Mouse (Mus musculus) kidney, adult 9 months (tissue): ENCODE results near the gene Tcf25.
A peak's percentile ranks its signal among the peaks of the same experiment; 100 is the strongest.
"Not testable (repeated sequence)": the region's sequence is repeated elsewhere in the genome, so short reads cannot be mapped to it uniquely, and the experiment has no call there.

Source experiments
- DNase-seq: peaks from one replicate; pipeline ENCODE4 v3.0.0; 2022

The Tcf25 gene

DNA sequence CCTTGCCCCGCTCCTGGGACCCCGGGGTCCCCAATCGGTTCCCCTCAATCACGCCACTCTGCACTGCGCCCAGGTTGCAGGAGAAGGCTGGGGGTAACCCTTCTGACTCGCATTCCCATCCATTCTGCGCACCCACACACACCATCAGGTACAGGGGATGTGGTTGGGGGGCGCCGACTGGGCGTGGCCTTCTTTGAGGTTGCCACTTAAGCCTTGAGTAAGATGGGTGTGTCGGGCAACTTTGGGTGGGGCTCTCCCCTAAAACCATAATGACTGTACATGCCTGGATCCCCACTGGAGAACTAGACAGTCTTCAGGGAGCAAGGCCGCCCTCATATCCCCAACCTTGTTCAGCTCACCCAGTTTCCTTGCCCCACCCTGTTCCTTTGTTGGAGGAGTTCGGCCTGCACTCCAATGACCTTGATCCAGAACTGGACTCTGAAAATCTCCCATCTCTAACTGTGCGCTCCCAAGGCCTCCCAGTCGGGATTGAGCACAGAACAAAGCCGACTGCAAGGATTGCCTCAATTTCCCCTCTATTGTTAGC, 38.3 kb downstream of the Tcf25 start:
- no peak for DNase-seq

DNA sequence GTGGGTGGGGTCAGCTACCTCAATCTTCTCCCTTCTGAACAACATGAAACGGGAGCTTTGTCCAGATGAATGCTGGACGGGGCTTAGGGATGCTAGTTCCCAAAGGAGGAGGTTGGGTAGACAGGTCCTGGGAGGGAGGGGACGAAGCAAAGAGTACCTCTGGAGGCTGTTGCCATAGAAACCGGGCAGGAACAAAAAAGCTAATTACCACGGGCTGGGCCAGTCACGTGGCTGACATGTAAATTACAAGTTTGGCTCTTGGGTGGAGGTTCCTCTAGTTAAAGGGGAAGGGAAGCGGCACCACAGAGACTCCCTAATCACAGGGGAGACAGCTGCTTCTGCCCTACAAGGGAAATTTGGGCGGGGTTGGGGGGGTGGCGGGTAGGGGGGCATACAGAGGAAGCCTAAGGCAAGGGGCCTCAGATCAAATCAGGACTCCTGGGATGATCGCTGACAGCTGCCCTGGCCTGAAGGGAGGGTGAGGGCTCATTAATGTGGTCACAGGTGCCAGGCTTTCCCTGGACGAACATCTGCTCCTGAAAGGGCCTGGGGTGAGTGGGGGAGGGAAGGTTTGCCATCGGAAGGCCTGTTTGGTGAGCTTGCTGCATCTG, 39.1 kb downstream of the Tcf25 start:
- DNase-seq = no peak

DNA sequence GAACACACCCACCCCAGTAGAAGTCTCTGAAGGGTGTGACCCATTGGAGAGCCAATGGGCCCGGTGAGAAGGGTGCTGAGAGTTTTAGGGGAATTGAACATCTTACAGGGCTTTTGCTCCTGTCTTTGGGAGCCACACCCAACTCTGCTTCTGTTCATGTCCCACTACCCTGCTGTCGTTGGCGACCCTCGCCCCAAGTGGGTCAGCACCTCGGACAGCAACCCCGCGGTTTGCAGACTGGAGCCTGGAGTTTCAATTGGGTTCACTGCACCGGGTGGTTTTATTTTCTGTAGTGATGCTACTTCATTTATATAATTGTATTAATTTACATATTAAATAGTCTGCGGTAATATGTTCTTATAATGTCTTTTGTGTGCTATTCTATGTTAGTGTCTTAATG, 40.7 kb downstream of the Tcf25 start:
- DNase-seq = no peak

DNA sequence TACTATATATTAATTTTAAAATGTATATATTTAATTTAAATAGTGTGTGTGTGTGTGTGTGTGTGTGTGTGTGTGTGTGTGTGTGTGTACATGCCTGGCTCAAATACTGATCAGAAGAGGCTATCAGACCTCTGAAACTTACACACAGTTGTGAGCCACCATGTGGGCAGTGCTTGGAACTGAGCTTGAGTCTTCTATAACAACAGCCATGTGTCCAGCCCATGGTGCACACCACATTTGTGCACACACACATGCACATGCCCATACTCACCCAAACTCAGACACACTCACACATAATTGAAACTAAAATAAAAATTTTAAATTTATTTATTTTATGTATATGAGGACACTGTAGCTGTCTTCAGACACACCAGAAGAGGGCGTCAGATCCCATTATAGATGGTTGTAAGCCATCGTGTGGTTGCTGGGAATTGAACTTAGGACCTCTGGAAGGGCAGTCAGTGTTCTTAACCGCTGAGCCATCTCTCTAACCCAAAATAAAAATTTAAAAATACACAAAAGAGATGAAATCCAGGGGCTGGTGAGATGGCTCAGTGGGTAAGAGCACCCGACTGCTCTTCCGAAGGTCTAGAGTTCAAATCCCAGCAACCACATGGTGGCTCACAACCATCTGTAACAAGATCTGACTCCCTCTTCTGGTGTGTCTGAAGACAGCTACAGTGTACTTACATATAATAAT, 41.6 kb downstream of the Tcf25 start:
- DNase-seq = not testable (repeated sequence)

DNA sequence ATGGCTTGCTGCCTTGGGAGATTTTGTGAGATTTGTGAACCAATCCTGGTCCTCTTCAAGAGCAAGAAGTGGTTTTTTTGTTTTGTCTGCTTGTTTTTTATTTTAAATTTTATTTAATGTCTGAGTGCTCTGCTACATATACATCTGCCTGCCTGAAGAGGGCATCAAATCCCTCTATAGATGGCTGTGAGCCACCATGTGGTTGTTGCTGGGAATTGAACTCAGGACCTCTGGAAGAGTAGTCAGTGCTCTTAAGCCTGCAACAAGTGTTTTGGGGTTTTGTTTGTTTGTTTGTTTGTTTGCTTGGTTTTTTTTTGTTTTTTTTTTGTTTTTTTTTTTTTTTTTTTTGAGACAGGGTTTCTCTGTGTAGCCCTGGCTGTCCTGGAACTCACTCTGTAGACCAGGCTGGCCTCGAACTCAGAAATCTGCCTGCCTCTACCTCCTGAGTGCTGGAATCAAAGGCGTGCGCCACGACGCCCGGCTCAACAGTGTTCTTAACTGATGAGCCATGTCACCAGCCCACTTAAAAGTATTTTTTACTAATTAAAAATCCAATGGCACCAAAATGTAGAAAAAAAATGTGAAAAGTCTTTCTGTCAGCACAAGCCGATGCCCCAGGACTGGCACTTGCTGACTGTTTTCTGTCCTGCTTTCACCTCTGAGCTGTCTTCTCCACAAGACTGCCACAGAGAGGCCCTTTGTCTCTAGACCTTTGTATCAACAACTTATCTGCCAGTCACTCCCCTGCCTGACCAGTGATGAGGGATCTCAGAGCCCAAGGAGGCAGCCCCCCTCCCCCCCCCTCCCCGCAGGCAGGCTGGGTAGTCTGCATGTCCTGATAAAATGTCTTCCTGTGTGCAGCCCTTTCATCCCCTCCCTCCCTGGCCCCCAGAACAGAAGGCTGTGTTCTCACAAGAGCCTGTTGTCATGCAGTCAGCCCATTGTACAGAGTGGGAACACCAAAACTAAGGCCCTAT, 42.7 kb downstream of the Tcf25 start:
- no peak for DNase-seq

DNA sequence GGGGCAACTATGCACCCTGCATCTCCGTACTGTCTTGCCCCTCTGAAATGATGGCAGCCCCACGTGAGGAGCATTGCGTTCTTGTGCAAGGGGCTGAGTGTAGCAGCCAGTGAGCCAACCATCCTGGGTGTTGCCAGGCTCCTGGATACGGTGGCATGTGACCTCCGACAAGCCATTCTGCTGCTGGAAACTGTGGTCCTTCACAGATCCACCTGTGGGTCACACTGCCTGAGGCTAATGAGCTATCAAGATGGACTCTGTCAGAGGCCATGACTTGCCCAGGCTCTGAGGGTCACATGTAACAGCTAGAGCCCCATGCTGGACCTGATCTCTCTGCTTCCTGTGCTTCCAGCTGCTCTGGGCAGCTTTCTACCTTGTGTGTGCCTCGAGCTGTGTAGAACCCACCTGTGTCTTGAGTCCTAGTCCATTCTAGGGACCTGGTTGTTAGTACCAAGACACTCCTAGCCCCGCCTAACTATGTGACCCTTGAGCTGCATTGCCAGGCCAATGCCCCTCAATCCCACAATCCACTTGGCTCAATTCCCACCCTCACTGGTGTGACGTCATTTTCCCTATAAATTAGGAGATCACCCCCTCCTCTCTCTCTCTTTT, 43.5 kb downstream of the Tcf25 start:
- no peak for DNase-seq

DNA sequence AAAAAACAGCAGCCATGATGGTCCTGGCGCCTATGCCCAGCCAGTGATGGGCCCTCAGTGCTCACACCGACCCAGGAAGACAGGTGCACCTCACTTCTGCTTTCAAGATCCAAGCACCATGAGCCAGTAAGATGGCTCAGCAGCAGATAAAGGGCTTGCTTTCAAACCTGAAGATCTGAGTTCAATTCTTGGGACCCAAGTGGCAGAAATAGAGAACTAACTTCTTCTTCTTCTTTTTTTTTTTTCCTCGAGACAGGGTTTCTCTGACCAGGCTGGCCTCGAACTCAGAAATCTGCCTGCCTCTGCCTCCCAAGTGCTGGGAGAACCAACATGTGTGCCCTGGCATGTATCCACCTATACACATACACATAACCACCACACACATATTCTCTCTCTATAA, 46.2 kb downstream of the Tcf25 start:
- DNase-seq = no peak

DNA sequence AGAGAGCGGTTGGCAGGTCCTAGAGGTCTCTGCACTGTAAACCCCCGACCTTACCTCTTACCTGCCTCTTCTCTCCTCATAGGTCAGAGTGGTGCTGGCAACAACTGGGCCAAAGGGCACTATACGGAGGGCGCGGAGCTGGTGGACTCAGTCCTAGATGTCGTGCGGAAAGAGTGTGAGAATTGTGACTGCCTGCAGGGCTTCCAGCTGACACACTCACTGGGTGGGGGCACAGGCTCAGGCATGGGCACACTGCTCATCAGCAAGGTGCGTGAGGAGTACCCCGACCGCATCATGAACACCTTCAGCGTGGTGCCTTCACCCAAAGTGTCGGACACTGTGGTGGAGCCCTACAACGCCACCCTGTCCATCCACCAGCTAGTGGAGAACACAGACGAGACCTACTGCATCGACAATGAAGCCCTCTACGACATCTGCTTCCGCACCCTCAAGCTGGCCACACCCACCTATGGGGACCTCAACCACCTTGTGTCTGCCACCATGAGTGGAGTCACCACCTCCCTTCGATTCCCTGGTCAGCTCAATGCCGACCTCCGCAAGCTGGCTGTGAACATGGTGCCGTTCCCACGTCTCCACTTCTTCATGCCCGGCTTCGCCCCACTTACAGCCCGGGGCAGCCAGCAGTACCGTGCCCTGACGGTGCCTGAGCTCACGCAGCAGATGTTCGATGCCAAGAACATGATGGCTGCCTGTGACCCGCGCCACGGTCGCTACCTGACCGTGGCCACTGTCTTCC, 47.1 kb downstream of the Tcf25 start:
- DNase-seq = no peak

DNA sequence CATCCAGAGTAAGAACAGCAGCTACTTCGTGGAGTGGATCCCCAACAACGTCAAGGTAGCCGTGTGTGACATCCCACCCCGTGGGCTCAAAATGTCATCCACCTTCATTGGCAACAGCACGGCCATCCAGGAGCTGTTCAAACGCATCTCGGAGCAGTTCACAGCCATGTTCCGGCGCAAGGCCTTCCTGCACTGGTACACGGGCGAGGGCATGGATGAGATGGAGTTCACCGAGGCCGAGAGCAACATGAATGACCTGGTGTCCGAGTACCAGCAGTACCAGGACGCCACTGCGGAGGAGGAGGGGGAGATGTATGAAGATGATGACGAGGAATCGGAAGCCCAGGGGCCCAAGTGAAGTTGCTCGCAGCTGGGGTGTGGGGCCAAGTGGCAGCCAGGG, 47.8 kb downstream of the Tcf25 start:
- no peak for DNase-seq

DNA sequence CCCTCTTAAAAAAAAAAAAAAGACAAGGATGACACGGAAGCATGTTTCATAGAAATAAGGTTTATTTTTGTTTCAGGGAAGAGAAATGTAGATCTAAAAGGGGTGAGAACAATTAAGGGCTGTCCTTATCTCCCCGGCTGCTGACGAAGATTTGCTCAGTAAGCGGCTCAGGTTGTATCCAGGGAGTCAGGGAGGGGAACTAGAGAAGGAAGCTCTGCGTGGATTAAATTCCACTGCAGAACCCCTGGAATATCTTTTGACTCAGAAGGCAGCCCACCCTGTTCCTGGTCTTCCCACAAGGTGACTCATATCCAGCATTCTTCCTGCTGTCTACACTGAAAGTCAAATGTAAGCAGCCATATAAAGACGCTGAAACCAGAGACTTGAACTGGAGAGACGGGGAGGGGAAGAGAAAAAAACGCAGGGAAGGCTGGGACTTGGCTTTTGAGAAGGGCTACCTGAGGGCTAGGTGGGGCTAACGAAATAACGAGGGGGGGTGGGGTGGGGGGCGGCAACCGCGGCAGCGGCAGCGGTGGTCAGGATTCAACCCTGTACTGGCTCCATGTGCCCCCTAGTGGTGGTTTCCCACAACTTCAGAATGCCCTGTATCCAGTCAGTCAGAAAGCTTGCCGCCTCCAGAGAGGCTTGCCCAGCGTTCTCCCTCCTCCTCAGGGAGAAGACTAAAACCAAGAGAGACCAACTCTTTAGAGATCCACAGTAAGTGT, 48.7 kb downstream of the Tcf25 start:
- DNase-seq = peak; percentile 89

DNA sequence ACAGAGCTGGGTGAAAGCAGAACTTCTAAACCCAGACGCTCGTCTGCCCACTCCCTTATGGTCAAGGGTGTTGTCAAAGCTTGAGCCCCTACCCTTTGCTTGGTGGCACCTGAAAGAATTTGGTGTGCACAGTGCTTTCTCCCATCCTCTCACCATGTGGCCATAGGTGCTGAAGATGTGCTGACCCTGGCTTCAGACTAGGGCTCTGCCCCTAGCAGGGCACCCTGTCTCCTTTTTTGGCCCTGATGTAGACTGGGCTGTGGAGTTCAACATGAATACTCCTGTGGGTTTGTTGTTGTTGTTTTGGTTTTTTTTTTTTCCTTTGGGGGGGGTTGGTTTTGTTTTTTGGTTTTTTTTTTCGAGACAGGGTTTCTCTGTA, 49.2 kb downstream of the Tcf25 start:
- no peak for DNase-seq

DNA sequence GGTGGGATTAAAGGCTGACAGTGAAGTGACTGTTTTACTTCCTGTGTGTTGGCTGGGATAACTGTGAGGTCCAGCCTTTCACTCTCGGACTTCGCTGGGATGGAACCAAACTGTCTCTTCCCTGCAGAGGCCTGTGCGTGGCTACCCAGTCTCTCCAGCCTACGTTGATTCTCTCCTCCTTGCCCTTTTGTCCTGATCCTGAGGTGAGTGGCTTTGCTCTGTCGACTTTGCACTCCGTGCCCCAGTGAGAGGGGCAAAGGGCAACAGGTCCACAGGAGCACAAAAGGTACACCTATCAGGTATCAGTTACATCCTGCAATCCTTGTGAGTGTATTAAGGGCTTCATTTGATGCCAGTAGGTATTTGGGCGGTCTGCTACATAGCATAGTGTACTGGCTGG, 49.9 kb downstream of the Tcf25 start, which contains the start of gene Def8:
Gene Def8 (plus strand): TSS at position 87 of the 400 bp plus-strand sequence.
- DNase-seq = peak; percentile 84

DNA sequence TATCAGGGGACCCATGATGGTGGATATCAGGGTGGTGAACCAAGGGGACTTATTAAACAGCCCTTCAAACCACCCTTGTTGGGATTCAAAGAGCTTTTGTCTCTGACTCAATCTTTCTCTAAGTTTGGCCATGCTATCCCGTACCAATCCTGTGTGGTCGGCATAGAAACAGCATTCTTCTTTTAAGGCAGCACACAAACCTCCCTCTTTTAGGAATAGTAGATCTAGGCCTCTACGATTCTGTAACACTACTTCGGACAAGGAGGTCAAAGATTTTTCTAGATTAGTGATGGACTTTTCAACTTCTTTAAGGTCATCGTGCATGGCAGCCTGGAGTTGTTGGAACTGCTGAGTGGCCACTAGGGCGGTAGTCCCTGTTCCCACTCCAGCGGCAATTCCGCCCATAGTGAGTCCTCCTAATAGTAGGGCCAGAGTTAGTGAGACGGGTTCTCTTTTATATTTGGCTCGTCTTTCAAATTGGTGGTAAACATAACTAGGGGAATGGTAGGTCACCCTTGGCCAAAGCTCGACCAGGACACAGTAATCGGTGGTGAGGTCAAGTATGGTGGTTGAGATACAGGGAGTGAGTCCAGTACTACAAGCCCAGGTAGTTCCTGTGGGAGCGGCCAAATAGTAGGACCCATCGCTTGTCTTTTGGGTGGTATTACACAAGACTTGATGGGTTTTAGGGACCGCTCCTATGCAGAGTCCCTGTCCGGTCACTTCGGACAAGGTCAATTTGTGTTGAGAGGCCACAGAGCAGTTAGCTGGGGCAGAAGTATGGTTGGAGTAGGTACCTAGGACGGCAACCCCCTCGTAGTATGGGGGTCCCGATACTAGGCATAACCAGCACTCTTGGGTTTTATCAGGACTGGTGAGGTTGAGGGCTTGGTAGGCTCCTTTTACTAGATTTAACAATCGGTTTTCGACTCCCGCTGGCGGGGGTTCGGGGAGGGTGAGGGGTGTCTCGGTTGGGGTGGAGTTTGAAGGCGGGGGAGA, 53.3 kb downstream of the Tcf25 start:
- DNase-seq = no peak

DNA sequence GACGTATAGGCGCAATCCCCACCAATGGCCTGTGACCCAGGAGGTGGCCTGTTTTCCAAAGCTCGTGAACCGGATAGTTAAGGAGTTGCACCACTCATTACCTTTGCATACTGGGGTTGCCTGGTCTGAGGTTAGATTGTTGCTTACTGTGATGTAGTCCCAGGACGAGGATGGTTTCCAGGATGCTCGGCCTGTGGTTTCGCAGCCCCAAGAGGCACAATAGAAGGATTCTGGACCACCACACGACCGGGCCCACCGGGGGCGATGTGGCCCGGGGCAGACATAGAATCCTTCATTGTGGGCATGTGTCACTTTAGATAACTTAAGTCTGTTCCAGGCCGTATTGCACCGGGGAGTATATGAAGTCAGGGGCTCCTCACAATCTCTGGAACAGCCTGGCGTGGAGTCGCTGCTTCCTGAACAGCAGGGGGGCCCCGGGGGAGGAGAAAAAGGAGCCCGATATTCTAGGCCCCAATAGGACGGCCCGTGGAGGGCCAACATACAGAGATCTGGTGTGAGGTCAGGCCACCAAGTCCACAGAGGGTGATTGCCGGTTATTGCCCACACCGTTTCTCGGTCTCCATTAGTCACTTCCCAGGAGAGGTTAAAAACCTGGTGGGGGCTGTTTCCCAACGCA, 54.2 kb downstream of the Tcf25 start:
- DNase-seq = no peak

DNA sequence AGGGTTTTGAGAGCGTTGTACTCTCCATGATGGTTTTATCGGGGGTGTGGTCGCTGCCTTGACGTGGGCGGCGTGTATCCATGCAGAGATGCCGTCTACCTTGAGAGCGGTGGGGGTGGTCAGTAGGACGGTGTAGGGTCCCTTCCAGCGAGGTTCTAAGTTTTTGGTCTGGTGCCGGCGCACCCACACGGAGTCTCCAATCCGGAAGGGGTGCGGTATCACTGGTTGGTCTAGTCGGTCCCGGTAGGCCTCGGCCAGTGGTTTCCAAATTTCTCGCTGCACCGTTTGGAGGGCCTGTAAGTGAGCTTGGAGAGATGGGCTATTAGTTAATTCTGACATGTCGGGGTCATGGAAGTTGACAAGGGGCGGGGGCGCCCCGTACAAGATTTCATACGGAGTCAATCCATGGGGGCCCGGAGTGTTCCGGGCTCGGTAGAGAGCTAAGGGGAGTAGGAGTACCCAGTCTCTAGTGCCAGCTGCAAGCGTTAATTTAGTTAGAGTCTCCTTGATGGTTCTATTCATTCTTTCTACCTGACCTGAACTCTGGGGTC, 54.9 kb downstream of the Tcf25 start:
- no peak for DNase-seq

DNA sequence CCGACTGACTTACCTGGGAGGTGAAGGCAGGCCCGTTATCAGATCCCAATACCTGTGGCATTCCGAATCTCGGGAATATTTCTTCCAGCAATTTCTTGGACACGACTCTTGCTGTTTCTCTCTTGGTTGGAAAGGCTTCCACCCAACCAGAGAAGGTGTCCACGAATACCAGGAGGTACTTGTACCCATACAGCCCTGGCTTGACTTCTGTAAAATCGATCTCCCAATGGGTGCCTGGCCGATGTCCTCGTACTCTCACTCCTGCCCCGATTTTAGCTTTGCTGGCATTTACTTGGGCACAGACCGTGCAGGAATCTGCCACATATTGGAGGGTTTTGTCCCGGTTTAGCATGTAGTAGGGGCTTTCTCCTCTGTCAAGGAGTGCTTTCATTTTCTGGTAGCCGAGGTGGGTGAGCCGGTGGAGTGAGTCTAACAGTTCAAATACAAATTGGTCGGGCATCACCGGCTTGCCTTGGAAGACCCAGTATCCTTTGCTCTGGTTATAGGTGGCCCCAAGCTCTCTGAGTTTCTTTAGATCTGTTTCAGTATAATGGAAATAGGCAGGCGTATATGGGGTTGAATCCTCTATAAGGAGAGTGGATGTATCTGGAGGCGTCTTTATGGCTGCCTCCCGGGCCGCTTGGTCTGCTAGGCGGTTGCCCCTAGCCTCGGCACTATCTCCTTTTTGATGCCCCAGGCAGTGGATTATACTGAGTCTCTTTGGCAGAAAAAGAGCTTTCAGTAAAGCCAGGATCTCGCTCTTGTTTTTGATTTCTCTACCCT, 55.6 kb downstream of the Tcf25 start:
- DNase-seq = no peak

DNA sequence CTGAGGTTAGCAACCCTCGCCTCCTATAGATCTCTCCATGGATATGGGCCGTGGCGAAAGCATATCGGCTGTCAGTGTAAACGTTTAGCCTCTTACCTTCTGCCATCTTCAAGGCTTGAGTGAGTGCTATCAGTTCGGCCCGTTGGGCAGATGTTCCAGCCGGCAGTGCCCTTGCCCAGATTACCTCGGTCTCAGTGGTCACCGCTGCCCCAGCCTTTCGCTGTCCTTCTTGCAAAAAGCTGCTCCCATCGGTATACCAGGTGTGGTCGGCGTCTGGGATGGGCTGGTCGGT, 56.1 kb downstream of the Tcf25 start:
- DNase-seq = not testable (repeated sequence)

DNA sequence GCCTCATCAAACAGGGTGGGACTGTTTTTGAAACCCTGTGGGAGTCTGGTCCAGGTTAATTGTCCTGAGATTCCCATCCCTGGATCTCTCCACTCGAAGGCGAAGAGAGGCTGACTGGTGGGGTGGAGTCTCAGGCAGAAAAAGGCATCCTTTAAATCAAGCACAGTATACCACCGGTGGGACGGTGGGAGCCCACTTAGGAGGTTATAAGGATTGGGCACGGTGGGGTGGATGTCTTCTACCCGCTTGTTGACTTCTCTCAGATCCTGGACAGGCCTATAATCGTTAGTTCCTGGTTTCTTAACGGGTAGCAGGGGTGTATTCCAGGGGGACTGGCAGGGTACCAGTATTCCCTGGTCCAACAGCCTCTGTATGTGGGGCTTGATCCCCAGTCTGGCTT, 57.4 kb downstream of the Tcf25 start:
- DNase-seq = not testable (repeated sequence)
